Mouse (Mus musculus): ENCODE measurements at regions not wholly inside any gene's neighbourhood (a gene's known extent, or its start where the extent isn't known, plus 50 kb on each side); places are given as distances from the start of the nearest gene placed in this dataset.
A peak's percentile ranks its signal among the peaks of the same experiment; 100 is the strongest.
"Not testable (repeated sequence)": the region's sequence is repeated elsewhere in the genome, so short reads cannot be mapped to it uniquely, and the experiment has no call there.

DNA sequence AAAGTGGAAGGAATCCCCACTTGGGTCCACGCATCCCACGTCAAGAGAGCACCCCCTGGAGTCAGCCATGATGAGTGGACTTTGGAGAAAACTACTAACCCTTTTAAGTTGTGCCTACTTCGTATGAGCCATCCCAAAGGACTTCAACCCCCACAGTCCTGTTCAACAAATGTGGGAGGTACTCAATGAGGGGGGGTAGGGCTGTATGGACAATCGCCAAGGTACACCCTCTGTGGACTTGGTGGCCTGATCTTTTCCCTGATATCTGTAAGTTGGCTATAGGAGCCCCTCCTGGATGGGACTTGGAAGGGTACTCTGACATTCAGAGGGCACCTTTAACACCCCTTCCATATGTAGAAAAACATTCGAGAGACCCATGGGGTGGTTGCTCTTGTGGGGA lies 256.5 kb upstream of the Olfr161 start:
- DNase-seq (ENCODE audit: low read depth), result not testable (repeated sequence)

DNA sequence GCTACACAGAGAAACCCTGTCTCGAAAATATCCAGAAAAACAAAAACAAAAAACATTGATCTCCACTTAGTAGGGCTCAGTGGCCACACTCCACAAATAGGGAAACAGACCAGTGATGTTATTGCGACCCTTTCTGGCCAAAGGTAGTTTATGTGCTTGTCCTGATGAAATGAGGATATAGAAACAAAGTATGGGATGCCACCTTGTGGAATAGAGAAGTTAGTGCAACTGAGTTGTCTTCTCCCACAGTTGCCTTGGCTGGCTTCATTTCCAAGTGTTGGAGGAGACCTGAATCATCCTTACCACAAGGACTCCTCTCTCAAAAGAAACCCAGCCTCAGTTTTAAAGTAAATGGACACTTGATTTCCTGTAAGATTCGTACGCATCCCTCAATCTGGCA lies 247.5 kb upstream of the Olfr161 start:
- DNase-seq (ENCODE audit: low read depth), result not testable (repeated sequence)

DNA sequence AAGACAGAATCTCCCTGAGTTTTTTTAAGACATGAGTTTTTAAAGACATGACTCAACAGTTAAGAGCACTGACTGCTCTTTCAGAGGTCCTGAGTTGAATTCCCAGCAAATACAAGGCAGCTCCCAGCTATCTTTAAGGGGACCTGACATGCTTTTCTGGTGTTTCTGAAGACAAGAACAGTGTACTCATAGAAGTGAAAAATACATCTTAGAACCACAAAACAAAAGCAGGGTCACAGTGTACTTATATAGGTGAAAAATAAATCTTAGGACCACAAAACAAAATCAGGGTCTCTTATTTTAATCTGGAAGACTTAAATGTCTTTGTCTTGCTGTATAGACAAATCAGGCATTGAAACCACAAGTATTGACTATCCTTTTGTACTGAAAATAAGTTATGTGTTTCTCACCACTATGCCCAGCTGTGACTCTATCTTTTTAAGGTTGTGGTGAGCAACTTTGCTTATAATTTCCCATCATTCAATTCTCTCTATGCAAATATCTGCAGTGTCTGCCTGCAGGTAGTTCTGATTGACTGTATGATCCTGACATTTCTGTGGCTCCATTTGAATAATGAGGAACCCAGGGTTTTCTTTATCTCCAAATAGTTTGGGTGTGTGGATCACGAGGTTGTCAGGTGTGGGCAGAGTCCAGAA lies 246.0 kb upstream of the Olfr161 start:
- DNase-seq (ENCODE audit: low read depth), result not testable (repeated sequence)

DNA sequence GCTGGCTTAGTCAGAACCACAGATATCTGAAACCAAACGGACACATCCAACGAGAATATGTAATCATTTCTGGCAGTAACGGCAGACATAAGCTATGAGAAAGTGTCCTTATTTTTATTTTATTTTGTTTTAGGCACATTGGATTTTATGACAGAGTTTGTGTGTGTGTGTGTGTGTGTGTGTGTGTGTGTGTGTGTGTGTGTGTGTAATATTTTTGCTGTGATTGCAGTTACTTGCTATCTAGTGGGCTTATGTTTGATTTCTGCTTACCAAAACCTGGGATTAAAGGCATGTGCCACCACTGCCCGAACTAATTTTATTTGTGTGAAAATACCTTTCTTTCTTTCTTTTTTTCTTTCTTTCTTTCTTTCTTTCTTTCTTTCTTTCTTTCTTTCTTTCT lies 241.5 kb upstream of the Olfr161 start:
- not testable (repeated sequence) for DNase-seq (ENCODE audit: low read depth)

DNA sequence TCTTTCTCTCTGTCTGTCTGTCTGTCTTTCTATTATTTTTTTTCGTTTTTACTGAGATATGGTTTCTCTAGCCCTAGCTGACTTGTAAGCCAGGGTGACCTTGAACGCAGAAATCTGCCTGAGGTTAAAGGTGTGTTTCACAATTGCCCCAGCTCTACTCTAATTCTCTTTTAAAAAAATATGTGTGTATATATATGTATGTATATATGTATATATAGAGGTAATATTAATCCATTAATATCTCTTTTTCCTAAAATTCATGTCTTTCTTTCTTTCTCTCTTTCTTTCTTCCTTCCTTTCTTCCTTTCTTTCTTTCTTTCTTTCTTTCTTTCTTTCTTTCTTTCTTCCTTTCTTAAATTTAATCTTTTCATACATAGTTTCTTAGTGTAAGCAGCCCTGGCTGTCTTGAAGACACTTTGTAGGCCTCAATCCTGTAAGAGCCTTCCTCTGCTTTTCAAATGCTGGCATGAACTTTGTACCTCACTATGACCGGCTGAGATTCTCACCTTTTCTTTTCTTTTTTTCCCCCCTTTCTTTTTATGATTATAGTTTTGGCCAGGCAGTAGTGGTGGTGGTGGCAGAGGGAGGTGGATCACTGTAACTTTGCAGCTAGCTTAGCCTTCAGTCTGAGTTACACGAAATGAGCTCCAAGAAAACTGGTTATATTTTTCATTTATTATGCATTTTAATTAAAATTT lies 240.8 kb upstream of the Olfr161 start:
- peak; percentile 1 for DNase-seq (ENCODE audit: low read depth)

DNA sequence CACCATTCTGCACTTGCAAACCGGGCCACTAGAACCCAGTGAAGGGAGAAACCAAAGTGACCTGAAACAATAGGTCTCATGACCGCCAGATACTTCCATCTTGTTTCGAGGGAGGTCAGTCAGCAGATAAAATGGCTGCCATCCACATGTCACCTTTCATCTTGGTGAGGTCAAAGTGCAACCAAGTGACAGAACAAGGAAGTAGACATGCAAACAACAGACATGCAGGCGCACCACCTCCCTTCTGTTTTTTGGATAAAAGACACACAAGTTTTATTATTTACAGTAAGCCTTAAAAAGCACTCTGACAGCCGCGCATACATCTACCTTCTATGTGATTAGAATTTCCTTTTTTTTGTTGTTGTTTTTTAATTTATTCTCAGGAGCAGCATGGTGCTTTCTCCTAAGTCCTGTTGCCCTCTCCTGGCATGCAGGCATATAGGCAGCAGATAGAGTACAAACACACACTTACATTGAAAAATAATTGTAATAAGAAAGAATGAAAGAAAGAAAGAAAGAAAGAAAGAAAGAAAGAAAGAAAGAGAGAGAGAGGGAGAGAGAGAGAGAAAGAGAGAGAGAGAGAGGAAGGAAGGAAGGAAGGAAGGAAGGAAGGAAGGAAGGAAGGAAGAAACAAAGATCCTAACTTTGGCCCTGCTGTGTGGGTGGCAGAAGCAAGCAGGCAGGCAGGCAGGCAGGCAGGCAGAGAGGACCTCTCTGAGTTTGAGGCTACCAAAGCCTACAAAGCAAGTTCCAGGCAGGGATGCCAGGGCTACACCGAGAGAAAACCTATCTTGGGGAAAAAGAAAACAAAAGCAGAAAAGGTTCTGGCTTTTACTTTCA lies 240.0 kb upstream of the Olfr161 start:
- DNase-seq (ENCODE audit: low read depth), result peak; percentile 74

DNA sequence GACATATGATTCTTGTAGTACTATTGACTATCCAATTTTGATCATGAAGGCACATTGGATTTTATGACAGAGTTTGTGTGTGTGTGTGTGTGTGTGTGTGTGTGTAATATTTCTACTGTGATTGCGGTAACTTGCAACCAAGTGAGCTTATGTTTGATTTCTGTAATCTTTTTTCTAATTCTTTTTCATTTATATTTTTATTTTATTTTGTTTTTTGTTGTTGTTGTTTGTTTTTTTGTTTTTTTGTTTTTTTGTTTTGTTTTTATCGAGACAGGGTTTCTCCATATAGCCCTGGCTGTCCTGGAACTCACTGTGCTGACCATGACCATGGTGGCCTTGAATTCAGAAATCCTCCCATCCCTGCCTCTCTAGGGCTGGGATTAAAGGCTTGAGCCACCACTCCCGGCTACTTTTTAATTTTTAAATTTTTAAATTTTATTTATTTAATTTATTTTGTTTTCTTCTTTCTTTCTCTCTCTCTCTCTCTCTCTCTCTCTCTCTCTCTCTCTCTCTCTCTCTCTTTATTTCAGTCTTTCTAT lies 239.3 kb upstream of the Olfr161 start:
- peak; percentile 14 for DNase-seq (ENCODE audit: low read depth)
